Mouse (Mus musculus): ENCODE results near the gene Focad.

DNA sequence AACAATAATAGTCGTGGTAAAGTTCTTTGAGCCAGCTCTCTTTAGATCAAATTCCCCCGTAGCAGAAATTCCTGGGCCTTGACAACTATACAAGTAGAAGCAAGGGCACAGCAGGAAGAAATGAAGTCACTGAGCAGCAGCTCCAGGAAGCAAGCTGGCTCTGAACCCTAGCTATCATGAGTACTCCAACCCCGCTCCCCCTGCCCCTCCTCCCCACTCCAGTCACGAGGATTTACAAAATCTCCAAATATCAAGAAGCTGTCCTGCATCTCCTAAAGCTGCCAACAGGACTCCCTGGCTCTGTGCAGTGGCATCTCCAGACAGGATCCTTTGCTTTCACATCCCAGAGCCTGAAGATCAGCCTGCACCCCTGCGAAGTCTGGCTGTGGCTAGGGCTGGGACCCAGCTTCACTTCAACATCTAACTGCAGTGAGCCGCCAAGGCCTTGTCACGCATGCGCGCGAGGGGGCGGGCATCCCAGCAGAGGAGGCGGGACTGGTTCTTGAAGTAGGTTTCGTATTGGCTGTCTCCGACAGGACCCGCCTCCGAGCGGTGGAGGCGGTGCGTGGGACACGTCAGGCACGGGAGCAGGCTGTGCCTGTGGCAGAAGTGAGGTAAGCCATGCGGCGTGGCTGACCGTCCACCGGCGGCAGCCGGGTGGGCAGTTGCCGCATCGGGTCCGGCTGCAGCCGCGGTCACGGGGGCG lies at the start of gene Focad:
- TF ChIP-seq EP300 (IDR thresholded peaks at IDR 0.05; ENCODE audit: low read depth) (no peak), CTCF (IDR thresholded peaks at IDR 0.05; ENCODE audit: low read depth) (peak; percentile 33; the same call in 1 of the 2 replicates)
